Mouse (Mus musculus) left cerebral cortex, adult 9 months (tissue): ENCODE measurements around the gene Ap3b1.
"Not testable (repeated sequence)": the region's sequence is repeated elsewhere in the genome, so short reads cannot be mapped to it uniquely, and the experiment has no call there.

ENCODE experiments used
- DNase-seq, 2 experiments: peaks; one replicate each; pipeline ENCODE4 v3.0.0; 2022; ENCODE audit warnings: low spot score in 2 of 2

Gene Ap3b1

DNA sequence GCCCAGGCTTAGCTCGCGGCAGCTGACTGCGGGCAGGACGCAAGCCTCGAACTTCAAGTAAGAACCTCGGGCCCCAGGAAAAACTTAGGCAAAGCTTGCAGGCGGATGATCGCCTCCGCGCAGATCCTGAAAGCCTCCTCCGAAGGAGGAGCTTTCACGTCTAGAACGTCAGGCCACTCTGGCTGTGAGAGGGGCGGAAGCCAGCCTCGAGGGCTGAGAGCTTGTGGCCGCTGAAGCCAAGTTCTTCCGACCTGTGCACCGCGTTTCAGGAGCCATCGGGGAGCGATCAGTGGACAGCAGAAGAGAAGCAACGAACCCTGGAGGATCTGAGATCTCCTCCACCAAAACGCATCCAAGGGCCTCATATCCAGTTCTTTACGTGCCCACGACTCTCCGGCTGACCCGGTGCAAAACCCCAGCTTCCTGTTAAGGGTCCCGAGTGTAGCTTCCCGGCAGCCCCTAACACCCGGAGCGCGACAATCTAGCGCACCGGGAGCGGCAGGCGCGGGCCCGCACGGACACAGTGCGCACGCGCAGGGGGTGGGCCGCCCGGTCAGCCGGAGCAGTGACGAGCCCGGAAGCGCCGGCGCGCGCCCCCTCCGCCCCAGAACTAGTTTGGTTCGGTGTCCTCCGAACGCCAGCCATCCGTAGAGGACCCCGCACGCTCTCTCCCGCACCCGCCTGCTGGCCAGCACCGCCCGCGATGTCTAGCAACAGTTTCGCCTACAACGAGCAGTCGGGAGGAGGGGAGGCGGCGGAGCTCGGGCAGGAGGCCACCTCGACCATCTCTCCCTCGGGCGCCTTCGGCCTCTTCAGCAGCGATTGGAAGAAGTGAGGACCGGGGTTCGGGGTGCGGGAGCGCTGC lies at the start of gene Ap3b1:
Gene Ap3b1, plus strand, starts transcription at position 560 of the 865 bp plus-strand sequence.
- peak; percentile 43 to 81 for DNase-seq

DNA sequence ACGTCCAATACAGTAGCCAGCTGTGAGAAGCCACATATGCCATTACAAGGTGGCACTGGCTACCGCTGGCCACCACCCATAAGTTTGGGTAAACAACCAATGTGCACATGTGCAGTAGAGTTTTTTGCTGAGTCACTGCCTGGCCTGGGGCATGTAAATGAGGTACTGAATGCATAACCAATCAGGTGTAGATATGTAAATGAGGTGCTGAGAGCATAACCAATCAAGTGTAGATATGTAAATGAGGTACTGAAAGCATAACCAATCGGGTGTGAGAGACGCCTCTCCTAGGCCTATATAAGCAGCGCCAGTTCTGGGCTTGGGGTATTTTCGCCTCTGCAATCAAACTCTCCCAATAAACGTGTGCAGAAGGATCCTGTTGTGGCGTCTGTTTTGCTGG lies 45.9 kb upstream of the Ap3b1 start:
- DNase-seq = not testable (repeated sequence)

DNA sequence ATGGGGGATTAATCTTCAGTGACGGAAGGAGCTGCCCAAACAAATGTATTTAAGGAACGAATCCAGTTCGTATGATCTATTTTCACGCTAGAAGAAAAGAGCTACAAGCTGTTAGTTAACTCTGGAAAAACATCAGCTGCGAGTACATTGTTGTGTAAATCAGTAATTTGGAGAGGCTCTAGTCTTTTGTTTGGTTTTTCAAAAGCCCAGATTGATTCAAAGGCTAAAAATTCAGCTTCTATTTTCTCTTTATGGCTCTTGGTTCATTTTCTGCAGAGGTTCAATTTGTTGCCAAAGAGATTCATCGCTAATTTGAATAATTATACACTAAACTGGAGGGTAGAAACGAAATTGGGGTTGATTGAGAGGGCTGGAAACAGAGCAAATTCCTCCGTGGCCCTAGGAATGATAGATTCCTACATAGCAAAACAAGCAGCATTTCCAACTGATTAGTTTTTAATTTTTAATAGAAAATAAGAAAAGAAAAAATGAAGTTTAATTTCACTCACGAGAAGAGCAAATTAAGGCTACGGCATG lies 41.7 kb upstream of the Ap3b1 start:
- peak in 1 of 2 experiments; percentile 16 for DNase-seq

DNA sequence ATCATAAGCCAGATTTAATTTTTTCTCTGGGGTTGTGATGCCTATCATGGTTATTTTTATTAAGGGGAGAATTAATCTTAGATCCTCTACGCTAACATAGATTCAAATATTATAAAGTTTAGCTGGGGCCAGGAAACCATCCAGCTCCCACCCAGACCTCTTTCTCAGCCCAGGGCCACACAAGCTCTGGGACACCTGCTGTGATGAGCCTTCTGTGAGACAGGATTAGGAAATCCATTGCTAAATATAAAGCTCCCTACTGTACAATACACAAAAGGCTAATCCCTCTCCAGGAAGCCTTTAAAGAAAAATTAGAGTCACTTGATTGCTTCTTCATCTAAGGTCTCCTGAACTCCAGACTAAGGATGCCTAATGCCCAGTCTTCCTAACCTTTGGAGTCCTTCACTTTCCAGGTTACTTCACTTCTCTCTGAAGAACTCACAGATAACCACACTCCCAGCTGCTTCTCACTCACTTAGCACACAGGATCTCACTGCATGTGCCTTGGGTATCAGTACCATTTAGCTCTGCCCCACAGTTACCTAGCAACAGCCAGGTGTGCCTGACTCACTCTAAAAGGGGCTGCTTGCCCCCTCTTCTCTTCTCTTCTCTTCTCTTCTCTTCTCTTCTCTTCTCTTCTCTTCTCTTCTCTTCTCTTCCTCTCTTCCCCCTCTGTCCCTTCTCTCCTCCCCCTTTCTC lies 37.5 kb upstream of the Ap3b1 start:
- DNase-seq = no peak

DNA sequence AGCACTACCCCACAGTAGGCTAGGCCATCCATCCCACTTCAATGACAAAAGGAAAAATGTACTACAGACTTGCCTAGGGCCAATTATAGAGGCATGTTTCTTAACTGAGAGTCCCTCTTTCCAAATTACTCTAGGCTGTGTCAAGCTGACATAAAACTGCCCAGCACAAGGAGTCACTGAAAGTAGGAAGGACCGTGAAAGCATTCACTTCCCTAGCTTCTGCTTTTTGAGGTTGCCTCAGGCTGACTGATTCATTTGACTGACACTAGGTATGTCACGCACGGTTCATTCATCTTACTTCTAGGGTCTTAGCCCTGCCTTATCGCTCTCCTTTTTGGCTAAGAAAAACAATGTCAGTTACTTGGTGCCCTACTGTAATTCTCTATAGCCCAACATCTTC lies 36.3 kb upstream of the Ap3b1 start:
- no peak for DNase-seq

DNA sequence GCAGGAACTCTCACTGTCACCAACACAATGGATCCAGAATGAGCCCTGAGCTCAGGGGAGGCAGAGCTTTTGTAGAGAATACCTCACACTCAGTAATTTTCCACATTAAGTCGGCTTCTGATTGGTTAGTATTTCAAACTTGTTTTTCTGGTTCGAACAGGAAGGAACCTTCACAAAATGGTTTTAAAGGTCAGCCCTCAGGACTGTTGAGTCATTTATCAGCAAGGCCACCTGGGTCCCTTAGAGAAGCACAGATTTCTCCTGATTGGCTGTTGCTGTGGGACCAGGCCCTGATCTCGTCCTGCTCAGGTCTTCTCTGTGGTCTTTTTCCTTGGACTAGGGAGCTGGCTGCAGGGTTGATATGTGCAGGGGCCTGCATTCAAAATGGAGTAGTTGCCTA lies 30.7 kb upstream of the Ap3b1 start:
- DNase-seq = no peak

DNA sequence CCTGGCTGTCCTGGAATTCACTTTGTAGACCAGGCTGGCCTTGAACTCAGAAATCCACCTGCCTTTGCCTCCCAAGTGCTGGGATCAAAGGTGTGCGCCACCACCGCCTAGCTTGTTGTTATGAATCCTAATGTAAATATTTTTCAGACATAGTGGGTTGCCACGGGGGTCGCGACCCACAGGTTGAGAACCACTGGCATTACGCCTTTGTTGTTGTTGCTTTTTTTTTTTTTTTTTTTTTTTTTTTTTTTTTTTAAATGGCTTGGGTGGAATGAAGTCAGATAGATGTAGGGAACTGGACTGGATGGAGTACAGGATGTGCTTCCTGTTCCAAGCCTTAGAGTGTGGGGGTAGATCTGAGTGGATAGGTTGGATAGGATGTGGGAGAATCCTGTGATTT lies 29.8 kb upstream of the Ap3b1 start:
- not testable (repeated sequence) for DNase-seq

DNA sequence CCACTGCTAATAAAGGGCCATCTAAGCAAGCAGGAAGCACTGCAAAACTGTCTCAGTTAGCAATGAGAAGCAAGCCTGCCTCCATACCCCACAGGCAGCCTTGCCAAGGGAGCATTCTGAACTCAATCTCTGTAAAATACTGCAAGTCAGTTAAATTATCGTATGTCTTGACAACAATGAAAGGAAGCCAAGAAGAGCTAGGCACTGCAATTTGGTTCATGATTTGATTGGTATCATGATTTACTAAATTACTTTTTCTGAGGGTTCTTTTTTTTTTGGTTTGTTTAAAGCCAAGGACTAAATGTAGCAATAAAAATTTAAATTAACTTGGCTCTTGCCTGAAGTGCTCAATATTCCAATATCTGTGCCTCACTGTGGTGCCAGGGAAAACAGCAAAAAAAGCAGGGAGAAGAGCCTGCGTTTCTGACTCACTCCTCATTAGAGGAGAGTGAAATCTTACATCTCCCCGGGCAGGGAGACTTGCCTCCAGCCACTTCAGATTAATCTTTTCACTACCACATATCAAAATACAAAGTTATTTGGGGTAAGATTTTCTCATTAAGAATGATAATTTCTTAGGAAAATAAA lies 28.3 kb upstream of the Ap3b1 start:
- DNase-seq = no peak

DNA sequence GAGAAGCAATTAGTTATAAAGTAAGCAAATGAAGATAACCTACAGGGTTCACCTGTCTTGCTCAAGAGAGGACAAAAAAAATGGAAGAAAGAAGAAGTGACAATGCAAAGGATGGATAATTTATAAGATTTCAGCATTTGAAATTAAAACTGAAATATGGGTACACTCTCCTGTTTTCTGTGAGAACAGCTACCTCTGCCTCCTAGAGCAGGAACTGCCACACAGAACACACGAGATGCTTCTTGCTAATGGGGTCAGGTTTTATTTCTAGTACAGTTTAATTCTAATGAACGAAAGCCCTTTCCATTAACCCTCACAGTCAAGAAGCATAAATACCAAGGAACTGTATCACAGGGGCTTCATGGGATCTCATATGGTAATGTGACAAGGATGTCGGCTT lies 20.4 kb upstream of the Ap3b1 start:
- DNase-seq = no peak

DNA sequence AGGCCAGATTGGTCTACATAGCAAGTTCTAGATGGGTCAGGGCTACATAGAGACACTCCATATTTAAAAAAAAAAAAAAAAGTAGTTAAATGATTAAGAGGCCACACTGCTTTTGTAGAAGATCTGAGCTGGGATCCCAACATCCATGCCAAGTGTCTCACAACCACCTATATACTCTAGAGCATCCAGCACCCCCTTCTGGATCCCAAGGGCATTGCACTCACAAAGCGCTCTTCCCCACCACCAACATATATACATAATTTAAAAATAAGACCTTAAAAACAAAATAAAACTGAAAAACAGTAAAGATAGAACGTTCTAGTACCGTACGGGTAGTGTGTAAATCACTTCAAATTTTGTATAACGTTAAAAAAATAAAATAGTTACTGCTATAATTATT lies 15.6 kb upstream of the Ap3b1 start:
- no peak for DNase-seq

DNA sequence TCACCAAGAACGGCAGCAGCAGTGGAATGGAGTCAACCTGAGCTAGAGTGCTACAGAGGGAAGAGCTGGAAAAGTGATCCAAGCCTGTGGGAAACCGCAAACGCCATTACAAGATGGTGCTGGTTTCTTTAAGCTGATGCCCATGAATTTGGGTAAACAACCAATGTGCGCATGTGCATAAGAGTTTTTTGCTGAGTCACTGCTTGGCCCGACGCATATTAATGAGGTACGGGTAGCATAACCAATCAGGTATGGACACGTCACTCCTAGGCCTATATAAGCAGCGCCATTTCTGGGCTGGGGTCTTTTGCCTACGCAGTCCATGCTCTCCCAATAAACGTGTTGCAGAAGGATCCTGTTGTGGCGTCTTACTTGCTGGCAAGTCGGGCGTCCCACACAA lies 14.2 kb upstream of the Ap3b1 start:
- not testable (repeated sequence) for DNase-seq

DNA sequence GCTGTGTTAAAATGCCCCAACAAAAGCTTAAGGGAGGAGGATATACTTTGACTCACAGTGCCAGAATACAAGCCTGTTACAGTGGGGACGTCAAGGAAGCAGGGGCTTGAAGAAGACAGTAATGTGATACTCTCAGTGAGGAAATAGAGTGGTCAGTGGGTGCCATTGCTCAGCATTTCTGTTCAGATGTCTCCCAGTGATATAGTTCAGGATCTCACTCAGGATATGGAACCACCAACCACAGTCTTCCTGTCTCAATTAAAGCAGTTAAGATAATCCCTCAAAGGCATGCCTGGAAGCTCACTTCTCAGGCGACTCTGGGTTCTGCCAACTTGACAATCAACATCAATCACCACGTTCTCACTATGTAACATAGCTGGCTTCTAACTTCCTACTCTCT lies 4.2 kb upstream of the Ap3b1 start:
- DNase-seq = no peak

DNA sequence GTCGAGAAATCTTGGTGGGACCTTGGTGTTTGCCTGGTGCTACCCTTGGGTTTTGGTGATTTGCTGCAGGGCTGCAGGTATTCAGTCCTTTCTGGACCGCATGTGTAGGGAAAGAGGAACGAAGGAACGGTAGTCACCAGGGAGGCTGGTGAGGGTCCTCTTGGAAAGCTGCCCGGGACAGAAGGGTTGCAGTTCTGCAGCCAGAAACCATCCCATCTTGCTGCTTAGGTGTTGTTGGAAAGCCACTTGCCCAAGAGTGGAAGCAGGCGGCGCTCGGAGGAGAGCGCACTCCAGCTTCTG lies 709 bp upstream of the Ap3b1 start:
- no peak for DNase-seq

DNA sequence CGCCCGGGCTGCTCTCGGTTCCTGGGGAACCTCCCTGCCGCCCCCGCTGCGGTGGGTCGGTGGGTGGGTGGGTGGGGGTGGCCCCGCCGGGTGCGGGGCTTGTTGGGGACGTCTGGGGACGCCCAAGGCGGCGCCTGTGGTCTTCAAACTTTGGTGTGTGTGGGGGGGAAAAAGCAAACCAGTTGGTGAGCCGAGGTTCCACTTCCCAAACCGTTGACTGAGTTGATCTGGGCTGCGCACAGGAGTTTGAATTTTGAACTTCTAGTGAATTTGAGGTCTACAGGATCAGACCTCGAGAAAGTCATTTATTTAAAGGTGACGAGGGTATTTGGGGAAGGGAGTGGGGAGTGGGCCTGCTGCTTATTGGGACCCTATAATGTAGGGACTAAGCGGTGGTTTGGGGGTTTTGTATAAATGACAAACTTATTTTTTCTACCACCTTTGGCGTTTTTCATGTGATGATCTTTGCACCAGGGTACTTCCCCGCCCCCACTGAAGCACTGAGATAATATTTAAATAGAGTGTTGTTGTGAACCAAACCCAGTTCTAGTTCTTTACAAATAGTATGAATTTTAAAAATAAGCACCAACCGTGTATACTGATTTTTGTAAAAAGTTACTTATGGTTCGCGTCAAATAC lies 641 bp downstream of the Ap3b1 start:
- no peak for DNase-seq

DNA sequence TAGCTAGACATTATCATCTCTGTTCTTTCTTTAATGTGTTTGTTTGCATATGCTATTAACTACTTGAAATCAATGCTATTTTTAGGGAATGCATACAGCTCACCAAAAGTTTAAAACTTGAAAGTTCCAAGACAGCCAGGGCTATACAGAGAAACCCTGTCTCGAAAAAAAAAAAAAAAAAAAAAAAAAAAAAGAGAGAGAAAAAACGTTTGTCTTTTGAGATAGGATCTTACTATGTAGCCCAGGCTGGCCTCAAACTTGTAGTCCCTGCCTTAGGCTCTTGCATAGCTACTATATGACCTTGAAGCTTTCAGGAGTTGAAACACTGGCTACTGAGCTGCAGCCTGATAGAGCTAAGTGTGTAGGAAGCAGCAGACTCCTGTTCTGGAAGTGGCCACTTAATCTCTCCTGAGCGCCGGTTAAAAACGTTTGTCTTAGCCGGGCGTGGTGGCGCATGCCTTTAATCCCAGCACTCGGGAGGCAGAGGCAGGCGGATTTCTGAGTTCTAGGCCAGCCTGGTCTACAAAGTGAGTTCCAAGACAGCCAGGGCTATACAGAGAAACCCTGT lies 2.3 kb downstream of the Ap3b1 start:
- not testable (repeated sequence) for DNase-seq

DNA sequence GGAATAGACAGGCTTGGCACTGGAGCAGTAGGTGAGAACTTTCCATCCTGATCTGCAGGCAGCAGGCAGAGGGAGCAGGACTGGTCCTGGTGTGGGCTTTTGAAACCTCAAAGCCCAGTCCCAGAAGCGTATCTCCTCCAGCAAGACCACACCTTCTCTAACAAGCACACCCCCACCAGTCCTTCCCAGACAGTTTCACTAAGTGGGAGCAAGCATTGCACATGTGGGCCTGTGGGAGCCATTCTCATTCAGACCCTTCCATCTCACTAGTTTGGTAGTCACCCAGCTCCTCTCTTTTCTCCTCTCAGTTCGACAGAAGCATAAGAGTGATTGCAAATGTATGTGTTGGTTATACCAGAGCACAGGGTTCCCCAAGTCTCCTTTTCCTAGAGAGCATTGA lies 5.6 kb downstream of the Ap3b1 start:
- DNase-seq = no peak

DNA sequence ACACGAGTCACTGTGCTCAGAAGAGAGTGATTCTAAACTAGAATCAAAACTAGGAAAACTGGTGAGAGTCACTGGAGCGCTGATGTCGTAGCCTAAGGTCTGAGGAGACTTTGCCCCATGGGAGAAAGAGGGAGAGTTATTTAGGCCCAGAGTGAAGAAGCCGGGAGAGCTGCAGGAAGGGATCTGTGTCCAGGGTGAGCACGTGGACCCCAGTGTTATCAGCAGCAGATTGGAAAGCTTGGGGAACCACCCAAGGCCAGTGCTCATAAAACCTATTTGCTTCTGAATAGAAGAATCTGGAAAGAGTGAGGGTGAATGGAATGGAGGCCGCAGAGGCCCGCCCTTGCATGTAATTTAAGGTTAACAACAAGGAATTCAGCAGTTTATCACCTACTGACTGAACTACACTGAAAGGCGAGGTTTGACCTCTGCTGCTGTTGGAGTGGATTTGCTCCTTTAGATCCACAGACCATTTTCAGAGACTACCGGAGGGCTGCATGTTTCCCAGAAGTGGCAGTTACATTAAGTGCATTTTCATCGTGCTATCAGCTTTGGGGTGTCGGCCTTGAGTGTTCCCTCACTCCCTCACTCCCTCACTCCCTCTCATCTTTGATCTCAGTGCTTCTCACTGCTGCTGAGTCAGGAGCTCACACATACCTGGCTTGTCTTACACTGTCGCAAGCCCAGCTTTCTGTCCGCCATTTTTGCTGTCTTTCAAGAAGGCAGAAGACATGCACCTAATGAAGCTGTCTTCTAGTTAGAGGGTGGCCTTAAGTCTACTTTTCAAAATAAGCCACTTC lies 6.5 kb downstream of the Ap3b1 start:
- DNase-seq = no peak

DNA sequence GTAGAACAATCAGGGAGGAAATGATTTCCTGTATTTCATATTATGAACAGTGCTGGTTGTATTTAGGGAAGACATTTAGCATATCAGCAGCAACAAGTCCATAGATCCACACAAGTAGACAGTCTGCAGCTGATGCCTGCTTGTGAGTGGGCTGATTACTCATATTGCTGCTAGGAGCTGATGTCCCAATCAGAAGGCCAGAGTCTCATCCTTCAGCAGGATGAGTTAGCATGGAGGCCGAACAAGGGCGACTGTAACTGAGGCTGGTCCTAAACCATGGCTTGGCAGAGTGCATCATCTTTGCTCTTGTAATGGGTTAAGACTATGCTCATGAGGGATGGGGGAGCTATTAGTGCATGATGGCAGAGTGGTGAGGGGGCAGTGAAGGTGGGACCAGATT lies 9.1 kb downstream of the Ap3b1 start:
- no peak for DNase-seq

DNA sequence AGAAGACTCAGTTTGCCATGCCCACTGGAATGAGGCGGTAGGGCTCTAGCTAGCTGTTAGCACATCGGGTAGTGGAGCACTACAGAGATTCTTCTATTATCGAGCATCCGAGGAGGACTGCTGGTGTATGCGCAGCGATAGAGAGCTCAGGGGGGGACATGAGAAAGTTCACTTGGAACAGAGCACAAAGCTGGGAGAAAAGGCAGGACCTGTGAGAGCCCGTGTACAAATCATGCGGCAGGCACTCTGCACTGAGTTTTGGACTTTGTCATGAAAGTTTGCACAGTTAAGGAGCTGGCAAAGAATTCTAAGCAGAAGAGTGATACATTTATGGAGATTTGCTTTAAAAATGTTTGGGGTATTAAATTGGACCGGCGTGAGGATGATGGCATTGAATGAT lies 11.8 kb downstream of the Ap3b1 start:
- no peak for DNase-seq

DNA sequence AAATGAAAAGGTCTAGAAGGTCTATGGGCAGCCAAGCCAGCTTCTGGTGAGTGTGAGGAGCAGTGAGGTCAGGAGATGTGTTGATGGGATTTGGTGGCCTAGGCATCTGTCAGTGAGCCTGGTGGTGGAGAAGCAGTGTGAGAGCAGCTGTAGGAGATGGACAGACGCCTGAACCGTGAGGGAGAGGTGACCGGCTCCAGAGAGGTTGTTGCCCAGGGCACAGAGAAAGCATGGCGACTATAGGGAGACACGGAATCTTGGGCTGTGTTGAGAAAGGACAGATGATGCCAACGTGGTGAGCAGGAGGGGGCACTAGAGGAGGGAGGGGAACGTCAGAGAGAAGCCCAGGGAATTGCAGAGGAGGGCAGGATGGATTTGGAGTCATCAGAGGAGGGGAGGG lies 13.3 kb downstream of the Ap3b1 start:
- DNase-seq = no peak

DNA sequence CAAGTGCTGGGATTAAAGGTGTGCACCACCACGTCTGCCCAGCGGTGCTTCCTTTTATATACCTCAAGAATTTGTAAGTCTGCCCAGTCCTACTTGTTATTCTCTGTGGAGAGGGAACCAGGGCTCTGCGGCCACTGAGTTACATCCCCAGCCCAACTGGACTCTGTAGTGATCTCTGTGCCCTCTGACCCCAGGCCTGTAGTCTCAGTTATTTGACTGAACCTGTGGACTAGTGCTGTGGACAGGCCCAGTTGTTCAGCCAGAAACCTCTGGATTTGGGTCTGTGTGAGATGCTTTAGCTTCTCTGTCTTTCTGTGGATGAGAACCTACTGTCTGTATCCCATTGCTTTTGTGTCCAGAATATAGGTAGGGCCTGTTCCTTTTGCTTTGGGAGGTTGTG lies 15.4 kb downstream of the Ap3b1 start:
- DNase-seq = no peak
